Mouse (Mus musculus): ENCODE data around the gene Olfr1358. TPM values are rescaled to one million over a fixed set of nuclear protein-coding genes. Genes with fewer than 3 reads are reported as not detected.

Olfr1358 gene
- polyA plus RNA-seq, 1 experiment from 2014 or later: not detected

Small RNAs within 50 kb of the gene (microRNA-seq; reads per million reads assigned to microRNA genes)
- gene Gm27541: not detected

Other genes starting within 250 kb of the Olfr1358 start
- gene Agpat3, start 164.9 kb upstream of the Olfr1358 start, polyA plus RNA-seq (2015; fragmentation: Nextera tagmentation; extraction: Ambion mirVana): 39.3 and 50.9 TPM in 2 replicates
- 363 and 377 TPM in 2 replicates for gene Rrp1, start 104.4 kb upstream of the Olfr1358 start, polyA plus RNA-seq (2015; fragmentation: Nextera tagmentation; extraction: Ambion mirVana)
- gene Cstb, start 91.8 kb upstream of the Olfr1358 start, polyA plus RNA-seq (2015; fragmentation: Nextera tagmentation; extraction: Ambion mirVana): 91.6 and 97.8 TPM in 2 replicates
- gene Pdxk, start 52.5 kb upstream of the Olfr1358 start, polyA plus RNA-seq (2015; fragmentation: Nextera tagmentation; extraction: Ambion mirVana): 16.6 and 17.4 TPM in 2 replicates
- 49.6 and 50.0 TPM in 2 replicates for gene Ilvbl, start 56.9 kb downstream of the Olfr1358 start, polyA plus RNA-seq (2015; fragmentation: Nextera tagmentation; extraction: Ambion mirVana)
- gene Syde1, start 74.5 kb downstream of the Olfr1358 start, polyA plus RNA-seq (2015; fragmentation: Nextera tagmentation; extraction: Ambion mirVana): 4.1 and 4.9 TPM in 2 replicates
- gene Olfr1357, start 100.6 kb downstream of the Olfr1358 start, polyA plus RNA-seq (2015; fragmentation: Nextera tagmentation; extraction: Ambion mirVana): not detected in 2 replicates
- gene Casp14, start 200.9 kb downstream of the Olfr1358 start, polyA plus RNA-seq (2015; fragmentation: Nextera tagmentation; extraction: Ambion mirVana): not detected in 2 replicates
- gene Ccdc105, start 235.6 kb downstream of the Olfr1358 start, polyA plus RNA-seq (2015; fragmentation: Nextera tagmentation; extraction: Ambion mirVana): 0.19 and 0.41 TPM in 2 replicates